Mouse (Mus musculus) fat pad, adult 2 months (tissue): ENCODE data around the gene Nrg4.

Experiments
- DNase-seq: peaks from one replicate; pipeline ENCODE4 v3.0.0-alpha.2; 2011; ENCODE audit warnings: low read depth, low spot score; ENCODE audit errors: extremely low read depth

Nrg4 gene

DNA sequence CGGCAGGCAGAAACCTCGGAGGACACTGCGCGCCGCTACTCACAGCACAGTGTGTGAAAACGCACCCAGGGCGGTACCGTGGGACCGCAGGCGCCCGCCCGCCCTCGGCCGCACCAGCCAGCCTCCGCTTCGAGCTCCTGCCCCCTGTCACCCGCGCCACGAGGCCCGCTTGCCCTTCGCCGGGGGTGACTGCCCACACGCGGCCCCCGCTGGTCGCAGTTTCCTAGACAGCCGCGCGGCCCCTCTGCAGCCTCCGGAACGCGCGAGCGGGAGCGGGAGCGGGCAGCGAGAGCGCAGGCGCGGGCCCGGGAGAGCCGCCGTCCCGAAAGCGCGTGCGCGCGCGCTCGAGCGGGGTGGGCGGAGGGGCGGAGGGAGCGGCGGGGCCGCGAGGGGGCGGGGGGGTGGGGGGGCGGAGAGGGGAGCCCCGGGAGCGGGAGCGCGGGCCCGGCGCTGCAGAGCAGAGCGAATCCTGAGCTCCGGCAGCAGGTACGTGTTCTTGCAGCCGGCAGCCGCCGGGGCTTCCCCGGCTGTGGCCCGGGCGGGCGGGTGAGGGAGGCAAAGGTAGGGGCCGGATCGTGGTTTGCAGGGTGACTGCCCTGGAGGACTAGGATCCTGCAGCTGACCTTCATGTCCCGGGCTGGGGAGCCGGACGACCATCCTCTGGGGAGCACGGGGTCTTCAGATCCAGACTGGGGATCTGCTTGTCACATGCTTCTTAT lies at the start of gene Nrg4, which contains the start of gene Tmem266:
Gene Nrg4 (minus strand): TSS at position 330 of the 719 bp plus-strand sequence.
Gene Tmem266 (plus strand): TSS at position 399 of the 719 bp plus-strand sequence.
- DNase-seq: no peak

GRCm38 (mm10) chr9:55371908-55372307 lies 45.3 kb upstream of the Nrg4 start:
- DNase-seq: no peak

GRCm38 (mm10) chr9:55368011-55368410 lies 41.4 kb upstream of the Nrg4 start:
- no peak for DNase-seq

GRCm38 (mm10) chr9:55363707-55364106 lies 37.1 kb upstream of the Nrg4 start:
- no peak for DNase-seq

- no peak for DNase-seq
Observed at GRCm38 (mm10) chr9:55361969-55362368, 35.3 kb upstream of the Nrg4 start.

DNA sequence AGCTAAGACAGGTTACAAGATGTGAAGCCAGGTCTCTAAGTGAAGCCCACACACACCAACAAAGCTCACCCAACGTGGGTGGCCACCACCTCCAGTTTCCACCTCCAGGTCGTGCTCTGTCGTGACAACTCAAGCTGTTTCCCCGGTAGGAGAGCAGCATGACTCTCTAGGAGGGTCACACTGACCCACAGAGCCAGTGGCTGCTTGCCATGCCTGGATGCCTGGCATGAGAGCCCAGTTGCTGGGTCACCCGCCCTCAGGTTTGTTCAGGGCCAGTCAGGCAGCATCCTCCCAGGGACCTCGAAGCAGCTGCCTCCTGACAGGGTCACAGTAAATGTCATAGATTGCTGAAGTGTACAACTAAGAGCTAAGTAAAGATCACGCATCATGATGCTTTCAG lies 34.2 kb upstream of the Nrg4 start:
- no peak for DNase-seq

GRCm38 (mm10) chr9:55360372-55360771 lies 33.7 kb upstream of the Nrg4 start:
- no peak for DNase-seq

GRCm38 (mm10) chr9:55357164-55357563 lies 30.5 kb upstream of the Nrg4 start:
- DNase-seq: no peak

DNA sequence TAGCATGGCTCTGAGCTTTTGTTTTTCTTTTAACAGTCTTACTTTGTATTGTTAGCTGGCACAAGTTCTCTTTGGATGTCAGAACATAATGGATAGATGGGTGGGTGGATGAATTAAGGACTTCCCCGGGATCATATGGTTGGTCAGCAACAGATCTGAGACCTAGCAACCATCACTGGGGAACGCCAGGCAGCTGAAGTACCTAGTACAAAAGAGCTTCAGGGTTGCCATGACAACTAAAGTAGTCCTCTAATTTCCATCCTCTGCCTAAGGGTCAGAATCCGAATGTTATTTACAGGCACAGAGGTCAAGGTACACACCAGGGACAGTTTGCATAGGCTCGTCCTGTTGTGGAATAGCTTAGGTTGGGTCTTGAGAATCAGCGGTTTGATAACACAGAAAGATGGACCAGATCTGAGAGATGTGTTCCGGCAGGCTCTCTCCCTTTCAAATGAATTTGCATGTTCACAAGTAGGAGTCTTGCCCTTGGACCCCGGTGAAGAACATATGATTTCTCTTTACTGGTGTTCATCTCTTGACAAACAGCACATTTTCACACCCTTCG lies 28.7 kb upstream of the Nrg4 start:
- DNase-seq: no peak

- no peak for DNase-seq
Observed at GRCm38 (mm10) chr9:55354686-55355085, 28.0 kb upstream of the Nrg4 start.

- DNase-seq: no peak
Observed at GRCm38 (mm10) chr9:55348664-55349063, 22.0 kb upstream of the Nrg4 start.

GRCm38 (mm10) chr9:55345332-55345731 lies 18.7 kb upstream of the Nrg4 start:
- no peak for DNase-seq

DNA sequence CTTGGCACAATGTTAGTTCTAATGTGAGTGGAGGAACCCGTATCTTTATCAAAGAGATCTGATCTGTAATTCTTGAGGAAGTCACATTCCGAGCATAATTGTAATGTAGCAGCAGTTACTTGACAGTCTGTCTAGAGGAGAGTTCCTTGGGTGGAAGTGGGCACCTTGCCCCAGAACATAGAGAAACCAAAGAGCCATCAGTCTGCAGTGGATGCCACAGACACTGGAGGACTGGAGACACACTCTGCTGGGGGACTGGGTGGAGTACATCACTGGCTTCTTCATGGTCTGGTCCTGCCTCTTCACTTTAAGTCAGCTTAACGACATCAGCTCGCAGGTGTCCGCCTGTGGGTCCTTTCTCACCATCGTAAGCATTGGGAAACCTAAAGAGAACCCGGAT lies 17.5 kb upstream of the Nrg4 start:
- no peak for DNase-seq

DNA sequence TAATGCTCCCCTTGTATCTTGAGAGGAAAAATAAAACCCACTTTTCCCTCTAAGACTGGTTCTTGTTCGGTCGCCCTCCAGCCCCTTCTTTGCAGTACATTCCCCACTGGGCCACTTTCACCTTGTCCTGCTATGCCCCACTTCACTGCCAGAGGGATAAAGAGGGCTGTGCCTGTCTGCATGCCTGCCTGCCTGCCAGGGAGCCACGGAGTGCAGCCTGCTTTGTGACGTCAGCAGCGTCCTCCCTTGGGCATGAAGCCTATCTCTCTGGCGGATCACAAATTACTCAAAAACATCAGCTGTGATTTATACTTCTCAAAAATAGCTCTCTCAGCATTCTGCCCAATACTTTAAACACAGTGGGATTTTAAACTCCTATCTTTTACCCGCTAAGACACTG lies 6.3 kb upstream of the Nrg4 start:
- DNase-seq: no peak

- no peak for DNase-seq
Observed at GRCm38 (mm10) chr9:55332476-55332875, 5.8 kb upstream of the Nrg4 start.

DNA sequence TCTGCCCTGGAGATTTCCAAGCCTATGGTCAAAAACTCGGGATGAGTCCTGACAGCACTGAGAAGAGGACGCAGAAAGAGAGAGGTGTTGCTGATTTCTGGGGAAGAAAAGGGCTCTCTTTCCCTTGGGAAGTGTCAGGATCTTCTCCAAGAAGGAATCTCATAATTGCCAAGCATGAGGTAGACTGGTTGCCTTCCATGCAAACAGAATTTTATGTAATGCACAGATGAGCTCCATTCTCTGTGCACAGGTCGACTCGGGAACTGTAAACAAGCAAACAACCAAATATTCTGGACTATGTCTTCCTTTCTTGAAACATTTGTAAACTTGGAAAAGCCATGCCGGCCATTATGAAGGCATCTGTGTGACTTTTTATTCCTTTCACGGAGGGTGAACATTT lies 2.8 kb upstream of the Nrg4 start:
- no peak for DNase-seq

DNA sequence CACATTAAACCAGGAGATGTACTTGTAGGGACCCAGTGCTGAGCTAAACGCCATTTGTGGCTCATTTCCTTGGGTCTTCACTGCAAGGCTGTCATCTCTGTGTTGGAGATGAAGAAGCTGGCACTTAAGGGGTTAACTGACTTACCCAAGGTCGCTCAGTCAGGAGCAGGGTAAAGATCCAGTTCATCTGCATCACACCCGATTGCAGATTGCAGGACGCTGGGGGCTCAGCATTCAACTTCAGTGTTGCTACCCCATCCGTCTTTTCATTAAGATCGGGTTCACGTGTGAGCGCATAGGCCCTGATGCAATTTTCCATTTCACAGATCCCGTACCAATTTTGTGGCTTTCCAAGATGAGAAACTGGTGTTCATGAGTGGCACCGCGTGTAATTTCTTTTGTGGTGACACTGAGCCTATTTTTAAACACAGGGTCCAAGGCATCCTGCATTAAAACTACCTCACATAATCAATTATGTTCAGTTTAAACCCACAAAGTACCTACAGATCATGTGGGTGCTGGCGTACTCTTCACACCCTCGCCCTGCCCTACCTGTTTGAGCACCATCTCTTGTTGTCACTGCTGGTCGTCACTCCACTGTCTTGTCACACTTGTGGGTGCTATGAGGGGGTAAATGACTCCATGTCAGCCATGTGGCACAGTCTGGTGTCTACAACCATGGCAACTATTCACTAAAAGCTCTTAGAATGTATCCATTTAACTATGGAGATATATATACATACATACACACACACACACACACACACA lies 1.7 kb upstream of the Nrg4 start:
- DNase-seq: no peak

DNA sequence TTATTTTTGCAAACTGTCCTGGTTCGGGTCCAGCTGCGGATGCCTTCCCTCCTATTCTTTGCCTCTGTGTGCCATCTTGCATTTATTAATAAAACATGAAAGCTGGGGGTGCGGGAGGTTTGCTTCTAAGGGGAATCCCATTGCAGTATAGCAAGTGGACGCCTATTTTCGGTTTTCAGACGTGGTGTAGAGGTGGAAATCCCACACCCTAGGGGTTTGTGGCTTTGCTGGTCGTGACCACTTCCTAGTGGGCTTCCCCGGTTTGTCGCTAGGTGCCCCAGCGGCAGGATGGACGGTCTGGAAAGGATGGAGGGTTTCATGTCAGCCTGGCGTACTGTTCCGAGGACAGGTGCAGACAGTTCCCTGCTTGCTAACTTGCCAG lies 581 bp upstream of the Nrg4 start:
- no peak for DNase-seq

DNA sequence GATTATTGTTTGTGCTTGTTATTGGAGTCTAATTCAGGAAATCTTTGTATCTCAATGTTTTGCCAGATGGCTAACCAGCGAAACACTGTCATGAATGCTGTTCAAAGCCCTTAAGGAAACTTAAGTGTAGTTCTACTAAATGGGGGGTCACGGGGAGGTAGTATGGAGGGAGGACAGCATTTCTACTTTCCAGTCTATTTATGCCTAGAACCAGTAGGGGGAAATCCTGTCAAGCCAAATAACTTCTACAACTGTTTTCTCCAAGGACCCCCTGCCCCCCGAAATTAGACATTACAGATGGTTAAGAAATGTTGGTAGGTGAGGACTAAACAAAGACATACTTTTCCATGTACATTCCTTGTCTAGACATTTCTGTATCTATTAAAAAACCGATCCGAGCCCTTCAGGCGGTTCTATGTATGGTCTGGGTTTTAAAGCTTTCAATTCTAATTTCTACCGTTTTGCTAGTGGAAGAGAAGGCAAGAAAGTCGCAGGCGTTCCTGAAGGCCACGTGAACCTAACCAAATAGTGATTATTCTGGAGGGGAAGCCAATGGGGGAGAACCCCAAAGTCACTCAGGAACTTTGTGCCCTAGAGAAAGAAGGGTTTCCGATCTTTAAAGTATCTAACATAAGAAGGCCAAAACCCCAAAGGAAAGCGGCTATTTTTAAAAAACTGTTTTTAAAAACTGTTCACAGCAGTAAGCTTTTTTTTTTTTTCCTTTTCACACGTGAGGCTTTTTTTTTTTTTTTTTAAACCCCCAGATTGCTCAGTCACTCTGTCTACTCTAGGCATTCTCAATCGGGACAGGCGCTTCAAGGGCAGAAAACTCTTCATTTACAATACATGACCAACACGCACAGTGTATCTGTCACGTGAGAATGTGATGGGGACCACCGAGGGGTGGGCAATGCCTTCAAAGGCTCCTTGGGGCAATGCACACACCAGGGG lies 805 bp downstream of the Nrg4 start:
- DNase-seq: no peak

DNA sequence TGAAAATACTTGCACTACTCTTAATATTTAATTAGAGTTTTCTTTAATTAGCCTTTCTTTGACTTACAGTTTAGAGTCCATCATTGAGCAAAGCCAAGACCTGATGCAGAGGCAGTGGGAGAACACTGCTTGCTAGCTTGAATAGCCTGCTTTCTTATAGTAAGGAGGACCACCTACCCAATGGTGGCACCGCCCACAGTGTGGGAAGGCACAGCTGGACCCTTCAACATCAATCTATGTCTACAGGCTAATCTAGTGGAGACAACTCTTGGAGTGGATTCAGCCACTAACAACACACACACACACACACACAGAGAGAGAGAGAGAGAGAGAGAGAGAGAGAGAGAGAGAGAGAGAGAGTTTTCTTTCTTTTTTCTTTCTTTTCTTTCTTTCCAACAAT lies 1.6 kb downstream of the Nrg4 start:
- no peak for DNase-seq

DNA sequence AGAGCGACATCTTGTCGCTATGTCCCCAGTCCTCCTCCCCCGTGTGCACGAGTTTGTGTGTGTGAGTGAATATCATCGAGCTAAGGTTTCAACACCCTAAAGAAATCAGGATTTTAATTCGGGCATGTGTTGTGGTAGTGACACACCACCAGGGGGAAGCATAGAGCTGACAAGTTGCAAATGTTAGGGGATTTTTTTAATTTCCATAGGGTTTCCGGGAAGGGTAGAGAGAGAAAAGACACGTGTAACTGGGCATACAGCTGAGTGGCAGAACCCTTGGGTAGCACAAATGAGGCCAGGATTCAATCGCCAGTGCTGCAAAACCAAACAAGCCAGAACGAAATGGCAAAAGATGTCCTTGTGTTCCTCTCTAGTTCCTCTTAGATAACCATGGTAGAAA lies 2.1 kb downstream of the Nrg4 start:
- no peak for DNase-seq
